Mouse (Mus musculus): ENCODE data around the gene Syt1.

The Syt1 gene

GRCm38 (mm10) chr10:108776735-108777134, 234.0 kb downstream of the Syt1 start:
- no peak for ATAC-seq (ENCODE audit: insufficient number of reproducible peaks, low FRiP score, low TSS enrichment)

- ATAC-seq (ENCODE audit: insufficient number of reproducible peaks, low FRiP score, low TSS enrichment), result no peak
Observed at GRCm38 (mm10) chr10:108771081-108771480, 239.7 kb downstream of the Syt1 start.

- ATAC-seq (ENCODE audit: insufficient number of reproducible peaks, low FRiP score, low TSS enrichment), result peak; percentile 77
Observed at GRCm38 (mm10) chr10:108765564-108765963, 245.2 kb downstream of the Syt1 start.

GRCm38 (mm10) chr10:108763722-108764121, 247.1 kb downstream of the Syt1 start:
- no peak for ATAC-seq (ENCODE audit: insufficient number of reproducible peaks, low FRiP score, low TSS enrichment)

GRCm38 (mm10) chr10:108753304-108753703, 257.5 kb downstream of the Syt1 start:
- ATAC-seq (ENCODE audit: insufficient number of reproducible peaks, low FRiP score, low TSS enrichment), result no peak

GRCm38 (mm10) chr10:108743759-108744158, 267.0 kb downstream of the Syt1 start:
- ATAC-seq (ENCODE audit: insufficient number of reproducible peaks, low FRiP score, low TSS enrichment), result no peak

- peak; percentile 57 for ATAC-seq (ENCODE audit: insufficient number of reproducible peaks, low FRiP score, low TSS enrichment)
Observed at GRCm38 (mm10) chr10:108733982-108734381, 276.8 kb downstream of the Syt1 start.

- ATAC-seq (ENCODE audit: insufficient number of reproducible peaks, low FRiP score, low TSS enrichment), result no peak
Observed at GRCm38 (mm10) chr10:108728961-108729360, 281.8 kb downstream of the Syt1 start.

GRCm38 (mm10) chr10:108726391-108726790, 284.4 kb downstream of the Syt1 start:
- ATAC-seq (ENCODE audit: insufficient number of reproducible peaks, low FRiP score, low TSS enrichment), result no peak

GRCm38 (mm10) chr10:108724878-108725277, 285.9 kb downstream of the Syt1 start:
- peak; percentile 82 for ATAC-seq (ENCODE audit: insufficient number of reproducible peaks, low FRiP score, low TSS enrichment)

- no peak for ATAC-seq (ENCODE audit: insufficient number of reproducible peaks, low FRiP score, low TSS enrichment)
Observed at GRCm38 (mm10) chr10:108710514-108710913, 300.3 kb downstream of the Syt1 start.

GRCm38 (mm10) chr10:108705658-108706057, 305.1 kb downstream of the Syt1 start:
- ATAC-seq (ENCODE audit: insufficient number of reproducible peaks, low FRiP score, low TSS enrichment), result no peak

- ATAC-seq (ENCODE audit: insufficient number of reproducible peaks, low FRiP score, low TSS enrichment), result no peak
Observed at GRCm38 (mm10) chr10:108701361-108702128, 309.2 kb downstream of the Syt1 start.

- ATAC-seq (ENCODE audit: insufficient number of reproducible peaks, low FRiP score, low TSS enrichment), result 0 out of 2 replicates have a peak, but pooled peaks have one; percentile 26
Observed at GRCm38 (mm10) chr10:108699946-108700345, 310.8 kb downstream of the Syt1 start, which contains the start of gene Gm5136. Gene Gm5136, minus strand, starts transcription at chr10:108700160.

- no peak for ATAC-seq (ENCODE audit: insufficient number of reproducible peaks, low FRiP score, low TSS enrichment)
Observed at GRCm38 (mm10) chr10:108697062-108697461, 313.7 kb downstream of the Syt1 start.

GRCm38 (mm10) chr10:108690954-108691353, 319.8 kb downstream of the Syt1 start:
- no peak for ATAC-seq (ENCODE audit: insufficient number of reproducible peaks, low FRiP score, low TSS enrichment)

- no peak for ATAC-seq (ENCODE audit: insufficient number of reproducible peaks, low FRiP score, low TSS enrichment)
Observed at GRCm38 (mm10) chr10:108686696-108687095, 324.1 kb downstream of the Syt1 start.

GRCm38 (mm10) chr10:108679675-108680390, 330.9 kb downstream of the Syt1 start:
- peak; percentile 85 for ATAC-seq (ENCODE audit: insufficient number of reproducible peaks, low FRiP score, low TSS enrichment)

GRCm38 (mm10) chr10:108677053-108677452, 333.7 kb downstream of the Syt1 start:
- no peak for ATAC-seq (ENCODE audit: insufficient number of reproducible peaks, low FRiP score, low TSS enrichment)

- ATAC-seq (ENCODE audit: insufficient number of reproducible peaks, low FRiP score, low TSS enrichment), result no peak
Observed at GRCm38 (mm10) chr10:108668944-108669343, 341.8 kb downstream of the Syt1 start.

GRCm38 (mm10) chr10:108660295-108660694, 350.5 kb downstream of the Syt1 start:
- ATAC-seq (ENCODE audit: insufficient number of reproducible peaks, low FRiP score, low TSS enrichment), result no peak
